Mouse (Mus musculus): ENCODE data around the gene Scrn3.

DNA sequence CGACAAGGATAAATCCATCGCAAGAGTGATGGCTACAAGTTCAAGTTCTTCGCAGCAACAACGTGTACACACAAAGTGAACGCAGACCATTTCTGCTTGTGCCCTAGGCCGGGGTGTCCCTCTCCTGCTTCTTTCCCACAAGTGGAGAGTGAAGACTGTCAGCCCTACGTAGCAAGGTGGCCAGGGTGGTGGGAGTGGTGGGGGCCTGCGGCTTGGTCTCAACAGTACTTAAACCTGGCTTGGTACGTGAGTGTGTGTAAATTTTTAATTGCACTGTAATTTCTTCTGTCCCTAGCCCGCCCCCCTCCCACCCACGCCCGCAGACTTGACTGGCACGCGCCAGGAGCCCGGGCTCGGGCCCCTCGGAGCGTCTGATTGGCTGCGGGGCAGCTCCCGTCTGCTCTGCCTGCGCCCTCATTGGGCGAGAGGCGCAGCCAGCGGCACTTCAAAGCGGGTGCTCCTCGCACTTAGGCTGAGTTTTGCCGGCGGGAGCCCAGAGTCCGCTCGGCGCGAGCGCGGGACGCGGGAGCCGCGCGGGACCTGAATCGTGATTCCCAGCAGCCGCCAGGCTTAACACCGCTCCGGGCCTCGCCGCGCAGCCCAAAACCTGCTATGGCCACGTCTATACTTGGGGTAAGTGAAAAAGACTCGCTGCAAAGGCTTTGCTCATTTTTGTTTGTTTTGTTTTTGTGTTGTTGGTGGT is 40.8 kb upstream of the Scrn3 start, which contains the start of gene Sp9:
- TF ChIP-seq POLR2A (IDR thresholded peaks at IDR 0.05; ENCODE audit: low read depth, low read length), result no peak
- TF ChIP-seq CTCF (IDR thresholded peaks at IDR 0.05; ENCODE audit: extremely low read depth, insufficient read depth, insufficient read length, insufficient replicate concordance), result no peak

Data from spleen, adult 2 months (tissue).